Mouse (Mus musculus) embryonic facial prominence, embryonic 11.5 days (tissue): ENCODE results near the gene Slc6a11. TPM values are rescaled to one million over a fixed set of nuclear protein-coding genes. Genes with fewer than 3 reads are reported as not detected.

Experiments
- ATAC-seq: fragments of 200-750 bp; cut with Nextera tagmentation; replicated peaks from 2 replicates; pipeline ENCODE4 v1.8.0; 2017; ENCODE audit warnings: low read depth; ENCODE audit not compliant: insufficient number of reproducible peaks, low FRiP score, low TSS enrichment
- DNase-seq: peaks from one replicate; pipeline ENCODE4 v3.0.0-alpha.2; 2015; ENCODE audit warnings: low spot score
- H3K27ac ChIP-seq: fragments of 300-500 bp; sonication (generic); replicated peaks from 2 replicates; pipeline ENCODE4 v1.5.1; 2014; ENCODE audit warnings: mild to moderate bottlenecking, low read depth, low read length, control low read depth
- H3K27me3 ChIP-seq: fragments of 300-500 bp; sonication (generic); 2 replicates; pipeline ENCODE4 v1.6.1; 2014; ENCODE audit warnings: mild to moderate bottlenecking, low read length, moderate library complexity, mixed read lengths; ENCODE audit not compliant: control insufficient read depth, insufficient read depth
- H3K36me3 ChIP-seq: fragments of 300-500 bp; sonication (generic); replicated peaks from 2 replicates; pipeline ENCODE4 v1.6.1; 2014; ENCODE audit warnings: low read depth, mild to moderate bottlenecking, low read length, moderate library complexity, mixed read lengths; ENCODE audit not compliant: control insufficient read depth, insufficient read depth
- H3K4me1 ChIP-seq: fragments of 300-500 bp; sonication (generic); 2 replicates; pipeline ENCODE4 v1.6.1; 2014; ENCODE audit warnings: low read length, mixed read lengths; ENCODE audit not compliant: control insufficient read depth, insufficient read depth
- H3K4me2 ChIP-seq: fragments of 300-500 bp; sonication (generic); 2 replicates; pipeline ENCODE4 v1.6.1; 2014; ENCODE audit warnings: low read depth, mild to moderate bottlenecking, control low read depth, low read length, moderate library complexity
- H3K4me3 ChIP-seq: fragments of 300-500 bp; sonication (generic); 2 replicates; pipeline ENCODE4 v1.5.1; 2014; ENCODE audit warnings: low read depth, low read length, control low read depth
- H3K9ac ChIP-seq: fragments of 300-500 bp; sonication (generic); replicated peaks from 2 replicates; pipeline ENCODE4 v1.6.1; 2014; ENCODE audit warnings: mild to moderate bottlenecking, control low read depth, low read length
- H3K9me3 ChIP-seq: fragments of 300-500 bp; sonication (generic); replicated peaks from 2 replicates; pipeline ENCODE4 v1.6.1; 2016; ENCODE audit warnings: mild to moderate bottlenecking, low read length, inconsistent platforms, mixed read lengths; ENCODE audit not compliant: control insufficient read depth
- WGBS: fragments of 180-500 bp; shearing (Covaris S2); extraction: QIAGEN DNeasy Blood & Tissue Kit; methylation state at CpG from one replicate; pipeline ENCODE4 v1.1.7; 2014; 5-methylcytosine and 5-hydroxymethylcytosine counted together
- polyA plus RNA-seq: library from polyadenylated mRNA; unstranded; fragments of >200 nt; fragmentation: Nextera tagmentation; extraction: Ambion mirVana; gene quantifications from 2 replicates; pipeline ENCODE4 v1.2.1, GENCODE M21; 2014

Gene Slc6a11
- polyA plus RNA-seq, 1 experiment from 2014 or later, result 0.14 TPM

- H3K4me2 ChIP-seq, result no peak overlapping the region
- H3K4me3 ChIP-seq, result no peak overlapping the region
- H3K9ac ChIP-seq, result no peak overlapping the region
- WGBS, result 47% methylated on average over 7 of the region's 7 CpGs
- H3K27me3 ChIP-seq, result peaks cover 13% of the 10 kb centered on the region
- no peaks in the 10 kb centered on the region for H3K4me1 ChIP-seq
- no peak overlapping the region for H3K27ac ChIP-seq
- H3K36me3 ChIP-seq, result no peaks in the 10 kb centered on the region
- DNase-seq (no peak), ATAC-seq (peak; percentile 53; the same call in 1 of the 2 replicates)
- H3K9me3 ChIP-seq, result no peaks in the 10 kb centered on the region
These were observed 158.1 kb downstream of the Slc6a11 start for GRCm38 (mm10) chr6:114289106-114289505.

GRCm38 (mm10) chr6:114290184-114290583, 159.1 kb downstream of the Slc6a11 start:
- no peaks in the 10 kb centered on the region for H3K9me3 ChIP-seq
- H3K4me1 ChIP-seq, result no peaks in the 10 kb centered on the region
- ATAC-seq (no peak; the same call in 1 of the 2 replicates), DNase-seq (peak; percentile 55)
- WGBS, result 50% methylated on average over 8 of the region's 8 CpGs
- no peaks in the 10 kb centered on the region for H3K36me3 ChIP-seq
- no peak overlapping the region for H3K4me2 ChIP-seq
- no peak overlapping the region for H3K27ac ChIP-seq
- H3K4me3 ChIP-seq, result no peak overlapping the region
- H3K27me3 ChIP-seq, result peaks cover 5% of the 10 kb centered on the region; the same call in 1 of the 2 replicates
- H3K9ac ChIP-seq, result no peak overlapping the region

- no peak for DNase-seq
- no peak overlapping the region for H3K4me2 ChIP-seq
- peaks cover under 1% of the 10 kb centered on the region; the same call in 1 of the 2 replicates for H3K27me3 ChIP-seq
- H3K4me3 ChIP-seq, result no peak overlapping the region
- H3K9ac ChIP-seq, result no peak overlapping the region
- H3K27ac ChIP-seq, result no peak overlapping the region
- ATAC-seq, result no peak
- H3K4me1 ChIP-seq, result no peaks in the 10 kb centered on the region
- no peaks in the 10 kb centered on the region for H3K9me3 ChIP-seq
- no peaks in the 10 kb centered on the region for H3K36me3 ChIP-seq
- WGBS, result 66% methylated on average over 4 of the region's 4 CpGs
These were observed 159.9 kb downstream of the Slc6a11 start for GRCm38 (mm10) chr6:114290929-114291328.

- H3K4me1 ChIP-seq, result no peaks in the 10 kb centered on the region
- 55% methylated on average over 5 of the region's 5 CpGs for WGBS
- H3K9me3 ChIP-seq, result no peaks in the 10 kb centered on the region
- H3K4me3 ChIP-seq, result no peak overlapping the region
- no peaks in the 10 kb centered on the region; the same call in 1 of the 2 replicates for H3K27me3 ChIP-seq
- H3K9ac ChIP-seq, result no peak overlapping the region
- no peak overlapping the region for H3K27ac ChIP-seq
- DNase-seq (no peak), ATAC-seq (no peak)
- H3K4me2 ChIP-seq, result no peak overlapping the region
- H3K36me3 ChIP-seq, result no peaks in the 10 kb centered on the region
These were observed 160.4 kb downstream of the Slc6a11 start for GRCm38 (mm10) chr6:114291396-114291795.

- Histone ChIP-seq H3K4me2 (no peak overlapping the region), H3K4me1 (peaks cover 3% of the 10 kb centered on the region), H3K27me3 (no peaks in the 10 kb centered on the region), H3K4me3 (no peak overlapping the region), H3K9me3 (no peaks in the 10 kb centered on the region), H3K27ac (no peak overlapping the region), H3K9ac (no peak overlapping the region), H3K36me3 (no peaks in the 10 kb centered on the region)
- DNase-seq (no peak), ATAC-seq (no peak)
- WGBS, result 28% methylated on average over 8 of the region's 8 CpGs
These were observed 162.5 kb downstream of the Slc6a11 start for GRCm38 (mm10) chr6:114293511-114293910.

- no peak overlapping the region for H3K27ac ChIP-seq
- 90% methylated on average over 4 of the region's 4 CpGs for WGBS
- H3K36me3 ChIP-seq, result no peaks in the 10 kb centered on the region
- H3K4me1 ChIP-seq, result peaks cover 3% of the 10 kb centered on the region
- DNase-seq (no peak), ATAC-seq (no peak)
- H3K27me3 ChIP-seq, result no peaks in the 10 kb centered on the region
- no peak overlapping the region for H3K4me3 ChIP-seq
- H3K9me3 ChIP-seq, result no peaks in the 10 kb centered on the region
- H3K4me2 ChIP-seq, result no peak overlapping the region
- H3K9ac ChIP-seq, result no peak overlapping the region
These were observed 164.0 kb downstream of the Slc6a11 start for GRCm38 (mm10) chr6:114295086-114295485.

GRCm38 (mm10) chr6:114297260-114298002, 166.4 kb downstream of the Slc6a11 start:
- ATAC-seq (0 out of 2 replicates have a peak, but pooled peaks have one; percentile 51), DNase-seq (peak; percentile 14)
- Histone ChIP-seq H3K27ac (no peak overlapping the region), H3K36me3 (no peaks in the 10 kb centered on the region), H3K27me3 (no peaks in the 10 kb centered on the region), H3K4me1 (peaks cover 3% of the 10 kb centered on the region), H3K4me3 (no peak overlapping the region), H3K4me2 (no peak overlapping the region), H3K9me3 (no peaks in the 10 kb centered on the region), H3K9ac (no peak overlapping the region)
- 45% methylated on average over 10 of the region's 10 CpGs for WGBS
